Mouse (Mus musculus) liver, embryonic 14.5 days (tissue): ENCODE data around the gene Cfap36. TPM values are rescaled to one million over a fixed set of nuclear protein-coding genes. Genes with fewer than 3 reads are reported as not detected.
A peak's percentile ranks its signal among the peaks of the same experiment; 100 is the strongest.

Source experiments
- ATAC-seq: fragments of 200-750 bp; cut with Nextera tagmentation; 2 replicates; pipeline ENCODE4 v1.8.0; 2017; ENCODE audit warnings: moderate number of reproducible peaks, mild to moderate bottlenecking, moderate library complexity; ENCODE audit not compliant: insufficient read depth
- DNase-seq, 3 experiments: peaks; one replicate each; pipeline ENCODE4 v3.0.0-alpha.2; 2012 to 2013; ENCODE audit warnings: low read depth in 3 of 3, low spot score in 3 of 3
- H3K27ac ChIP-seq: fragments of 300-500 bp; sonication (generic); 2 replicates; pipeline ENCODE4 v1.5.1; 2014; ENCODE audit warnings: moderate library complexity, mild to moderate bottlenecking, control low read depth, inconsistent platforms
- H3K27me3 ChIP-seq: fragments of 300-500 bp; sonication (generic); 2 replicates; pipeline ENCODE4 v1.6.1; 2014; ENCODE audit warnings: mild to moderate bottlenecking, low read length, moderate library complexity; ENCODE audit not compliant: control insufficient read depth, insufficient read depth
- H3K36me3 ChIP-seq: fragments of 300-500 bp; sonication (generic); replicated peaks from 2 replicates; pipeline ENCODE4 v1.6.1; 2014; ENCODE audit warnings: low read depth; ENCODE audit not compliant: control insufficient read depth, insufficient read depth
- H3K4me1 ChIP-seq, 2 experiments: fragments of 200-500 bp in 1 of 2; fragments of 300-500 bp in 1 of 2; sonication (generic) in 1 of 2; replicated peaks; 2 replicates each; pipeline ENCODE4 v1.6.1; 2012 to 2014; ENCODE audit warnings: antibody characterized with exemption in 1 of 2, inconsistent platforms in 1 of 2, low read length in 1 of 2; ENCODE audit not compliant: control insufficient read depth in 2 of 2, insufficient read depth in 2 of 2
- H3K4me2 ChIP-seq: fragments of 300-500 bp; sonication (generic); 2 replicates; pipeline ENCODE4 v1.6.1; 2014; ENCODE audit warnings: low read depth, mild to moderate bottlenecking, control low read depth, moderate library complexity
- H3K4me3 ChIP-seq, 2 experiments: fragments of 200-500 bp in 1 of 2; fragments of 300-500 bp in 1 of 2; sonication (generic) in 1 of 2; 2 replicates each; pipeline ENCODE4 v1.5.1; 2012 to 2014; ENCODE audit warnings: low read depth in 2 of 2, low read length in 2 of 2, mild to moderate bottlenecking in 2 of 2, control low read depth in 1 of 2, inconsistent platforms in 1 of 2, moderate library complexity in 1 of 2; ENCODE audit not compliant: insufficient read depth in 1 of 2
- H3K9ac ChIP-seq: fragments of 300-500 bp; sonication (generic); replicated peaks from 2 replicates; pipeline ENCODE4 v1.6.1; 2014; ENCODE audit warnings: mild to moderate bottlenecking, control low read depth, moderate library complexity
- H3K9me3 ChIP-seq: fragments of 300-500 bp; sonication (generic); 2 replicates; pipeline ENCODE4 v1.6.1; 2016; ENCODE audit warnings: low read length, mixed read lengths; ENCODE audit not compliant: control insufficient read depth
- CTCF ChIP-seq: IDR thresholded peaks from 2 replicates; pipeline ENCODE4 v1.5.1; 2016; ENCODE audit warnings: antibody characterized with exemption, low read depth, control low read depth
- EP300 ChIP-seq: IDR thresholded peaks from 2 replicates; pipeline ENCODE4 v1.6.1; 2016; ENCODE audit warnings: antibody characterized with exemption, low read depth
- WGBS: fragments of 180-500 bp; shearing (Covaris S2); extraction: QIAGEN DNeasy Blood & Tissue Kit; methylation state at CpG from one replicate; pipeline ENCODE4 v1.1.7; 2014; ENCODE audit not compliant: insufficient replicate concordance; 5-methylcytosine and 5-hydroxymethylcytosine counted together
- polyA plus RNA-seq, 2 experiments: library from polyadenylated mRNA; depleted of rRNA in 1 of 2; stranded (reverse) in 1 of 2; unstranded in 1 of 2; fragments of >200 nt; fragmentation: Nextera tagmentation in 1 of 2; extraction: Ambion mirVana in 1 of 2; gene quantifications; 2 replicates each; pipeline versions ENCODE4 v1.2.1 to v1.2.3; 2012 to 2014

Gene Cfap36
- polyA plus RNA-seq, 2 experiments, result 5.2 to 12.4 TPM

DNA sequence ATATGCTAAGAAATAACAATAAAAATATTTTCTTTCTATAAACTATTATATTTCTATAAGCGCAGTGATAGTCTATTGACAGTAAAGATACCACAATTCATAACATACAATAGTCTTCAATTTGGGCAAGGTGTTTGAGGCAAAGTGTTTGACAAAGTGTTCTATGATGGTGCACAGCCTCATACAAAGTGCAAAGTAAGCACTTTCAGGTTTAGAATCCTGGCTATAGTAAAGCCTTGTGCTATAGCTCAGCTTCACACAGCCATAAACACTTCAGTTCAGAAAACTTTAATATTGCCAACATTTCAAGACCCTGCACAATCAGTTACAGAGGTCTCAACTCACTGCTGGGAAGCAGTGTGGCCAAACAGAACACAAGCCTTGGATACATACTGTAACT, 7.9 kb downstream of the Cfap36 start:
- Histone ChIP-seq H3K9ac (no peak overlapping the region), H3K4me2 (no peak overlapping the region), H3K27me3 (no peaks in the 10 kb centered on the region), H3K4me3 (no peak overlapping the region), H3K9me3 (no peaks in the 10 kb centered on the region), H3K4me1 (no peaks in the 10 kb centered on the region), H3K27ac (no peak overlapping the region), H3K36me3 (no peaks in the 10 kb centered on the region; the same call in 1 of the 2 replicates)
- TF ChIP-seq CTCF (no peak), EP300 (no peak)
- ATAC-seq, result no peak
- no peak for DNase-seq
- 92% methylated on average over 1 of the region's 1 CpGs for WGBS

DNA sequence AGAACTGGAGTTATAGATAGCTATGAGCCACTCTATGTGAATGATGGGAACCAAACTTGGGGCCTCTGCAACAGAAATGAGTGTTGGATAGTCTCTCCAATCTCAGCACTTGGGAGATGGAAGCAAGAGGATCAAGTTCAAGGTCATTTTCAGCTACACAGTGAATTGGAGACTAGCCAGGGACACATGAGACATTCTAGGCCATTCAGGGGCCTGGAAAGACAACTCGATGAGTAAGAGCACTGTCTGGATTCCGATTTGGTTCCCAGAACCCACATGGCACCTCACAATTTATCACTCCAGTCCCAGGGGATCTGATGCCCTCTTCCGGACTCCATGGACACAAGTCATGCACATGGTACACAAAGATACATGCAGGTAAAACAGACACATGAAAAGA, 8.7 kb downstream of the Cfap36 start:
- DNase-seq (no peak), ATAC-seq (no peak)
- Histone ChIP-seq H3K27ac (no peak overlapping the region), H3K9me3 (no peaks in the 10 kb centered on the region), H3K4me2 (no peak overlapping the region), H3K4me1 (no peaks in the 10 kb centered on the region), H3K27me3 (no peaks in the 10 kb centered on the region), H3K36me3 (no peaks in the 10 kb centered on the region; the same call in 1 of the 2 replicates), H3K9ac (no peak overlapping the region), H3K4me3 (no peak overlapping the region)
- 73% methylated on average over 3 of the region's 3 CpGs for WGBS
- TF ChIP-seq EP300 (no peak), CTCF (no peak)

DNA sequence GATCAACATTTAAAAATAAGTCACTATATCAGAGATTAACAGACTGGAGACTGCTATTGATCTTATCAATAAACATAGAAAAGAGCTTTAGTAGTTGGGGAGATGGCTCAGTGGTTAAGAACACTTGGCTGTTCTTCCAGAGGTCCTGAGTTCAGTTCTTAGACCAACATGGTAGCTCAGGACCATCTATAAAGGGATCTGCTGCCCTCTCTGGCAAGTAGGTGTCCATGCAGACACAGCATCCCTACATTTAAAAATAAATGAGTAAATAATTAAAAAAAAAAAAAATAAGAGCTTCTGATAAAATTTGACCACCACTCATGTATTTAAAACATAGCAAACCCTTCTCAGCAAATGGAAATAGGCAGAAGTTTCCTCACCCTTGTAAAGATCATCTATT, 9.2 kb downstream of the Cfap36 start:
- Histone ChIP-seq H3K4me3 (no peak overlapping the region), H3K4me2 (no peak overlapping the region), H3K9me3 (no peaks in the 10 kb centered on the region), H3K27me3 (no peaks in the 10 kb centered on the region), H3K4me1 (no peaks in the 10 kb centered on the region), H3K9ac (no peak overlapping the region), H3K36me3 (no peaks in the 10 kb centered on the region; the same call in 1 of the 2 replicates), H3K27ac (no peak overlapping the region)
- ATAC-seq (no peak), DNase-seq (no peak)
- TF ChIP-seq EP300 (no peak), CTCF (0 out of 2 replicates have a peak, but pooled peaks have one; percentile 17)

DNA sequence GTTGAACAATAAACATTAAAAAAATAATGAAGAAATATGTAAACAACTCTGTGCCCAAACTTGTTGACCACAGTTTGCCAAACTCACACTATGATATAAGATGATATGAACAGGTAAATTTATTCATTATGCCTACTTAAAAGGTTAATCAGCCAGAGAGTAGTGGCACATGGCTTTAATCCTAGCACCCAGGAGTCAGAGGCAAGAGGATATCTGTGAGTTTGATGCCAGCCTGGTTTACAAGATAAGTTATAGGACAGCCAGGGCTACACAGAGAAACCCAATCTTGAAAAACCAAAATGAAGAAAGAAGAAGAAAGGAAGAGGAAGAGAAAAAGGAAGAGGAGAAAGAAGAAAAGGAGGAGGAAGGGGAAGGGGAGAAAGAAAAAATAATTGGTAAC, 9.8 kb downstream of the Cfap36 start:
- no peak overlapping the region for H3K4me2 ChIP-seq
- no peaks in the 10 kb centered on the region for H3K9me3 ChIP-seq
- peak; percentile 24; the same call in 1 of the 2 replicates for TF ChIP-seq EP300
- TF ChIP-seq CTCF, result no peak
- no peaks in the 10 kb centered on the region for H3K4me1 ChIP-seq
- no peak overlapping the region for H3K9ac ChIP-seq
- H3K36me3 ChIP-seq, result no peaks in the 10 kb centered on the region; the same call in 1 of the 2 replicates
- ATAC-seq (no peak), DNase-seq (no peak)
- H3K27me3 ChIP-seq, result no peaks in the 10 kb centered on the region
- no peak overlapping the region for H3K27ac ChIP-seq
- no peak overlapping the region for H3K4me3 ChIP-seq

DNA sequence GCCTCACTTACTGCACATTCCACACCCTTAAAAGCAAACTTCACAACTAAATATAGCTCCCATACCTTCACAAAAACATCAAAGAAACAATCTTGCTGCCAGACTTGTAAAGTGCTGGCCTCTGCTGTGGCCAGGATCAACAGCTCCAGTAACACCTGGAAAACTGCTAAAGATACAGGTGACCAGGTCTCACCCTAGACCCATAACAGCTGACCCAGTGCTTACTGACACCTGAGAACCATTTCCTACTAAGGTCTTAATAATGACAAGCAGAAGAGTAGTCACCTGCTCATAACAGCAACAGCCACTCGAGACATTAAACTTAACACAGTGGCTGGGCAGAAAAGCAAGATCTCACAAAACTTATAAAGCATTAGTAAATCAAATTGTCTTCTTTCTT, 13.6 kb downstream of the Cfap36 start:
- ATAC-seq (no peak), DNase-seq (no peak)
- no peak overlapping the region for H3K4me2 ChIP-seq
- TF ChIP-seq EP300, result no peak
- TF ChIP-seq CTCF, result no peak
- H3K4me3 ChIP-seq, result no peak overlapping the region
- H3K27me3 ChIP-seq, result no peaks in the 10 kb centered on the region
- H3K9ac ChIP-seq, result no peak overlapping the region
- 74% methylated on average over 1 of the region's 1 CpGs for WGBS
- H3K36me3 ChIP-seq, result peaks cover 5% of the 10 kb centered on the region
- H3K4me1 ChIP-seq, result no peaks in the 10 kb centered on the region
- no peaks in the 10 kb centered on the region for H3K9me3 ChIP-seq
- no peak overlapping the region for H3K27ac ChIP-seq

DNA sequence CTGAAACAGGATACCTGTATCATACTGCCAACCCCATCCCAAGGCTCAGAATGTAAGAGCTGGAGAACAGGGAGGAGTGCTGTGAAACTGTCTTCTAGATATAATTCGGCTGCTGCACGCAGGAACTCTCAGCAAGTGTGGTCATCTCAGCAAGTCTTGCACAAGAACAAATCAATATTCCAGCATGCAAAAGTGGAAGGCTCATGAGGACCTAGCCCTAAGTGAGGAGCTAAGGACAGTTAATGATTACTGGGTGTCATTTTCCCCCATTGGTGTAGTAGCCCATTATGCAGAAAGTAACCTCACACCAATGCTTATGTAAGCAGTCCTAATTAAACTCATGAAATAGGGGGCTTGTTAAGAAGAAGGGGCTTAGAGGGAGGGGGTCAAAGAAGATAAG, 18.3 kb downstream of the Cfap36 start:
- no peaks in the 10 kb centered on the region for H3K27me3 ChIP-seq
- no peaks in the 10 kb centered on the region for H3K9me3 ChIP-seq
- WGBS, result 70% methylated on average over 2 of the region's 2 CpGs
- no peaks in the 10 kb centered on the region for H3K4me1 ChIP-seq
- no peak overlapping the region for H3K9ac ChIP-seq
- H3K27ac ChIP-seq, result no peak overlapping the region
- no peak overlapping the region for H3K4me3 ChIP-seq
- peaks cover 15% of the 10 kb centered on the region for H3K36me3 ChIP-seq
- DNase-seq (no peak), ATAC-seq (no peak)
- TF ChIP-seq EP300 (no peak), CTCF (no peak)
- no peak overlapping the region for H3K4me2 ChIP-seq
